Mouse (Mus musculus) hindbrain, embryonic 10.5 days (tissue): ENCODE measurements around the gene Cage1. TPM values are rescaled to one million over a fixed set of nuclear protein-coding genes. Genes with fewer than 3 reads are reported as not detected.

Experiments used
- DNase-seq: peaks from one replicate; pipeline ENCODE4 v3.0.0-alpha.2; 2017; ENCODE audit warnings: low spot score
- H3K27ac ChIP-seq: fragments of 300-500 bp; sonication (generic); 2 replicates; pipeline ENCODE4 v1.5.1; 2016; ENCODE audit warnings: mild to moderate bottlenecking, moderate library complexity
- H3K27me3 ChIP-seq: fragments of 300-500 bp; sonication (generic); 2 replicates; pipeline ENCODE4 v1.6.1; 2016; ENCODE audit warnings: mild to moderate bottlenecking; ENCODE audit not compliant: poor library complexity, insufficient read depth, severe bottlenecking
- H3K36me3 ChIP-seq: fragments of 300-500 bp; sonication (generic); 2 replicates; pipeline ENCODE4 v1.6.1; 2016; ENCODE audit warnings: mild to moderate bottlenecking, moderate library complexity
- H3K4me1 ChIP-seq: fragments of 300-500 bp; sonication (generic); replicated peaks from 2 replicates; pipeline ENCODE4 v1.6.1; 2016; ENCODE audit warnings: mild to moderate bottlenecking
- H3K4me3 ChIP-seq: fragments of 300-500 bp; sonication (generic); 2 replicates; pipeline ENCODE4 v1.5.1; 2016; ENCODE audit warnings: mild to moderate bottlenecking, moderate library complexity
- H3K9me3 ChIP-seq: fragments of 300-500 bp; sonication (generic); 2 replicates; pipeline ENCODE4 v1.6.1; 2016; ENCODE audit warnings: mild to moderate bottlenecking, moderate library complexity
- WGBS: fragments of 180-500 bp; shearing (Covaris S2); methylation state at CpG from one replicate; pipeline ENCODE4 v1.1.7; 2016; 5-methylcytosine and 5-hydroxymethylcytosine counted together
- polyA plus RNA-seq: library from polyadenylated mRNA; unstranded; fragments of >200 nt; fragmentation: Nextera tagmentation; extraction: Ambion mirVana; gene quantifications from 2 replicates; pipeline ENCODE4 v1.2.1, GENCODE M21; 2016

Cage1 gene
- polyA plus RNA-seq, 1 experiment from 2014 or later = 0.75 TPM

DNA sequence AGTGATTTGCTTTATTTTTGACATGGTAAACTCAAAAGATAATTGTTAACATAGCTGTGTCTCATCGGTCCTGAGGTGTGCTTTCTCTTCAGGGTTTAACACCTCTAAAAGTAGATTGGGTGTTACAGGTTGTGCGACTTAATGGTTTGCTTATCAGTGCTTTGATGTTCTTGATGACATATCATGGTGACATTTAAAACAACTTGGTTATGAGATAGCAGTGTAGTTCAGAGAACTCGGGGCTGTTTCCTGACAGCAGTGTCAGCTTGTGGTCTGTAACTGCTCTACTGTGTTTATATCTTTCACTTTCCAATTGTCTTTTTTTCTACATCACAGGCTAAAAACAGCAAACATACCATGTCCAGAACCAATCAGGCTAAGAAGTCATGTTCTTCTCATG lies 13.0 kb upstream of the Cage1 start:
- no peak overlapping the region for H3K27ac ChIP-seq
- H3K27me3 ChIP-seq = no peaks in the 10 kb centered on the region
- H3K36me3 ChIP-seq = peaks cover 99% of the 10 kb centered on the region
- H3K4me1 ChIP-seq = no peaks in the 10 kb centered on the region
- WGBS = 92% methylated on average over 3 of the region's 3 CpGs
- no peak overlapping the region for H3K4me3 ChIP-seq
- no peak for DNase-seq
- H3K9me3 ChIP-seq = no peaks in the 10 kb centered on the region

DNA sequence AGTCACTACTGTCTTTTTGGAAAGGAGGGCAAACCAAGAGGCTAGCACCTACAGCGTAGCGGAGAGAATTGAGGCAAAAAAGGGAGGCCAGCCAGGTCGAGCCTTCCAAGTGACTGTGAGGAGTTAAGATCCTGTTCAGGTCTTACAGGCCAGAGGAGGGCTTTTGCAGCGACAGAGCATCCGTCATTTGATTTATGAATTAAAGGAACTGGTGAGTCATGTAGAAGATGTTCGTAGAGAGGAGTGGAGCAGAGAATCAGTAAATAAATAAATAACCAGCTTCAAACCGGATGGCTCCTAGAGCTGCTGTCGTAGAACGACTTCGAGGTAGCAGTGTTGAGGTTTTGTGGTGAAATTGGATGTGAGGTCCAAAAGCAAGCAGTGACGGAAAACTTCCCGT lies 942 bp upstream of the Cage1 start:
- WGBS = 59% methylated on average over 12 of the region's 12 CpGs
- H3K9me3 ChIP-seq = no peaks in the 10 kb centered on the region
- peaks cover 35% of the 10 kb centered on the region for H3K36me3 ChIP-seq
- peaks cover 20% of the 10 kb centered on the region for H3K4me1 ChIP-seq
- peak overlapping the region; percentile 89 for H3K27ac ChIP-seq
- H3K4me3 ChIP-seq = peak overlapping the region; percentile 95
- DNase-seq = no peak
- H3K27me3 ChIP-seq = no peaks in the 10 kb centered on the region

DNA sequence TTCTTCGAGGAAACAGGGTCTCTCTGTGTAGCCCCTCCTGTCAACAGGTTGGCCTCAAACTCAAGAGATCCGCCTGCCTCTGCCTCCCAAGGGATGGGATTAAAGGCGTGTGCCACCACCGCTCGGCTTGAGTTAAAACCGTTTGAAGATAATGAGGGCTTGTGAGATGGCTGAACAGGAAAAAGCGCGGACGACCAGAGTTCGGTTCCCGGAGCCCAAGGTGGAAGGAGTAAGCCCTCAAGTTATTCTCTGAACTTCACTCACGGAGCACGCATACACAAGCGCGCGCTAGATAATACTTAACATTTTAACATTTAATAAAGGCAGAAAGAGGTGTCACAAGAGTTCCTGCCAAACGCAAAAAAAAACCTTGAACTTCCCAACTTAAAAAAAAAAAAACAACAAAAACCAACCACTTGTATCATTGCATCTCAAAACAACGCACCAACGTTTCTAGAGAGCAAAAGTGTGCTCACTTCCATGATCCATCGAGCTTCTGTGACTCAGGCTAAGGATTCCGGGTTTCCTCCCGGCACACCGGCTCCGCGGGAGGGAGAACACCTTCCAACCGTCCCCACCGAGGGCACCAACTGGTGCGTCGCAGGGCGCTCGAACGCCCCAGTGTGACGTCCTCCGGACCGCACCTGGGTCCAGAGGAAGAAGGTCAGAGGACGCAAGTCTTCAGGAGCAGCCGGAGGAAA lies 376 bp downstream of the Cage1 start, which contains the start of gene Riok1:
Gene Riok1, plus strand, starts transcription at position 653 of the 701 bp plus-strand sequence.
- 13% methylated on average over 37 of the region's 37 CpGs for WGBS

DNA sequence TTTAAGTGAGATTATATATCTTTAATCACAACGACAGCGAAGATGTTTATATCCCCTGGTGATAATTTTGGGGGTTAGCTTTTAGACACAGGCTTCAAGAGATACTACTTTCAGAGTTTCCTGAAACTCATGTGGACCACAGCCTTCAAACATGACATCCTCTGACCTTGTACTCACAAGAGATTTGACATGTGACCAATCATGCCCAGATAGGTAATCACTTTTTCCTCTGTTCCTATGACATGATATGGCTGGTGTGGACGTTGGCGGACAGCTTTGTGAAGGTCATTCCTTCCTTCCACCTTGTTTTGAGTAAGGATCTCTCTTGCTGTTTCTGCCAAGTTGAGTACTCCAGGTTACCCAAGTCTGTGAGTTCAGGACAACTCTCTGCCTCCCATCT lies 8.5 kb downstream of the Cage1 start:
- H3K36me3 ChIP-seq = no peaks in the 10 kb centered on the region
- no peak overlapping the region for H3K27ac ChIP-seq
- no peaks in the 10 kb centered on the region for H3K9me3 ChIP-seq
- H3K4me1 ChIP-seq = no peaks in the 10 kb centered on the region
- DNase-seq = no peak
- H3K27me3 ChIP-seq = no peaks in the 10 kb centered on the region
- WGBS = 83% methylated on average over 4 of the region's 4 CpGs
- H3K4me3 ChIP-seq = no peak overlapping the region

More for the DNA sequence above, 376 bp downstream of the Cage1 start, which contains the start of gene Riok1:
- peak; percentile 6 for DNase-seq
- H3K27ac ChIP-seq = peak within 1 kb of the TSS; percentile 89
- H3K36me3 ChIP-seq = peaks cover 22% of the 10 kb centered on the region
- H3K4me1 ChIP-seq = peaks cover 20% of the 10 kb centered on the region
- H3K4me3 ChIP-seq = peak within 1 kb of the TSS; percentile 95
- no peaks in the 10 kb centered on the region for H3K9me3 ChIP-seq
- H3K27me3 ChIP-seq = no peaks in the 10 kb centered on the region

DNA sequence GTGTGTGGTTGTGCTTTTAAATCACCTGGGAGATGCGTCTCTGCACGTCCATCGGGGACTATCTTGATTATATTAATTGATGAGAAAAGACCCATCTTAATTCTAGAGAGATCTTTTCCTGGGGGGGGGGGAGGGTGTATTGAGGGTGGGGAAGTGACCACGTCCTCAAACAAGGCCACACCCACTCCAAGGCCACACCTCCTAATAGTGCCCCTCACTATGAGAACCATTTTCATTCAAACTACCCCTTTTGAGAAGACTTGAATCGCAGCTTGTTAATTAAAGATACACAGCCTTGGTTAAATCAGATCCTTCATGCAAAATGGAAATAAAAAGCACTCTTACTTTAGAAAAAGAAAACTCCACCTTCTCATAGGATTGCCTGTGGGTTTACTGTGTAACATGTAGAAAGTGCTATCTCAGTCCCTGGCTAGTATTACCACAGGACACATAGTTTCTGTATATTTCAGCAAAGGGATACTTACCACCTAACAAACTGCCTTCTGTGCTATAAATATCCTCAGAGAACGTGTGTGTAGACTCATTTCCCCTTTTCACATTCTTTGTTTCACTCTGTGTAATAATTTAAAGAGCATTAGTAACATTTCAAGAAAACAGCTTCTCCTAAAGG lies 9.1 kb downstream of the Cage1 start:
- Histone ChIP-seq H3K27me3 (no peaks in the 10 kb centered on the region), H3K4me3 (no peak overlapping the region), H3K27ac (no peak overlapping the region), H3K4me1 (no peaks in the 10 kb centered on the region), H3K9me3 (no peaks in the 10 kb centered on the region), H3K36me3 (no peaks in the 10 kb centered on the region)
- no peak for DNase-seq
- WGBS = 66% methylated on average over 6 of the region's 6 CpGs

DNA sequence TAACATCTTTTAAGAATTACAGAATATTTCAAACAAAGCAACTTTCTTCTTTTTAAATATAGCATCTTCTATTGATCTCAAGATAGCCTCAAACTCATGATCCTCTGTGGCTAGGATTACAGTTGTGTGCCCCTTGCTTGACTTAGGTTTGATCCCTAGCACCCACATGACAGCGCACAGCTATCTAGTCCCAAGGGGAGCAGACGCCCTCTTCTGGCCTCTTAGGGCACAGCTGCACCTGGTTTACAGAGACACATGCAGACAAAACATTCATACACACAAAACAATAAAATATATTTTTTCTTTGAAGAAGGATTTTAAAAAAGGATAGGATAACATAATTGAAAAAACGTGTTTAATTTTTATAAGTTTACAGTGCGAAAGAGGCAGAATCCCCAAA lies 11.0 kb downstream of the Cage1 start:
- H3K36me3 ChIP-seq = no peaks in the 10 kb centered on the region
- no peaks in the 10 kb centered on the region for H3K27me3 ChIP-seq
- H3K27ac ChIP-seq = no peak overlapping the region
- no peaks in the 10 kb centered on the region for H3K9me3 ChIP-seq
- DNase-seq = no peak
- H3K4me3 ChIP-seq = no peak overlapping the region
- no peaks in the 10 kb centered on the region for H3K4me1 ChIP-seq
- 36% methylated on average over 4 of the region's 4 CpGs for WGBS

DNA sequence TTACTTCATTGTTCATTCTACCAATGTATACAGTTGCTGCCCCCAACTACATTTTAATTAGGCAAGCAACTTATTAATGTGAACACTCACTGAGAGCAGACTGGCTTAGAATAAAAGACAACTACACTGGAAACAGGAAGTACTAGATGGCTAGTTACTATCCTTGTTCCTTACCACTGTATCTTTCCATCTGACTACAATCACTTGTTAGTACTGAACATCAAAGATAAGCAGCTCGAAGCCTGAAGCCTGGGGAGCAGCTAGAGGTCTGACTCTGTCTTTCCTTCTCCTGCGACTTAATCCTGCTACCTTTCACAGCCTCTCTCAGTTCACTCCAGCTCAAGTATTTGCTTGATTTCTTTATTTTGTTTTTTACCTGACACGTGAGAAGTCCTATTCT lies 18.1 kb downstream of the Cage1 start:
- DNase-seq = no peak
- Histone ChIP-seq H3K27ac (no peak overlapping the region), H3K27me3 (no peaks in the 10 kb centered on the region), H3K4me3 (no peak overlapping the region), H3K4me1 (no peaks in the 10 kb centered on the region), H3K36me3 (no peaks in the 10 kb centered on the region), H3K9me3 (0 out of 2 replicates have a peak, but pooled peaks cover 5% of the 10 kb centered on the region)
- 71% methylated on average over 3 of the region's 3 CpGs for WGBS

DNA sequence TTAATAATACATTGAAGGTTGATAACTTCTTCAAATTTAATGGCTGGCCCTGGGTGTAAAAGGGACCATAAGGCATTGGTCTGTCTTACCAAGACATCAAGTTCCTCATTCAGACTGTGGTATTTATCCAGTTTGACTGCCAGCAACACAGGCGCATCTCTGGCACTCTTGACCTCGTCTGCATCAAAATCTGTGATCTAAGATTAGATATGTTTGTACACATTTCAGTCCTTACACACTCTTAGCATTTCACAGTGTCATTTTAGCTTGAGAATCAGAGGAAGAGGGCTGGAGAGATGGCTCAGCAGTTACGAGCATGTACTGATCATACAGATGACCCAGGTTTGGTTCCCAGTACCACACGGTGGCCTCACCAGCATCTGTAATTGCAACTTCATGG lies 21.3 kb downstream of the Cage1 start:
- DNase-seq = no peak
- no peaks in the 10 kb centered on the region for H3K4me1 ChIP-seq
- H3K27ac ChIP-seq = no peak overlapping the region
- no peaks in the 10 kb centered on the region for H3K27me3 ChIP-seq
- H3K9me3 ChIP-seq = 0 out of 2 replicates have a peak, but pooled peaks cover 5% of the 10 kb centered on the region
- H3K4me3 ChIP-seq = no peak overlapping the region
- H3K36me3 ChIP-seq = no peaks in the 10 kb centered on the region
- 89% methylated on average over 4 of the region's 4 CpGs for WGBS

DNA sequence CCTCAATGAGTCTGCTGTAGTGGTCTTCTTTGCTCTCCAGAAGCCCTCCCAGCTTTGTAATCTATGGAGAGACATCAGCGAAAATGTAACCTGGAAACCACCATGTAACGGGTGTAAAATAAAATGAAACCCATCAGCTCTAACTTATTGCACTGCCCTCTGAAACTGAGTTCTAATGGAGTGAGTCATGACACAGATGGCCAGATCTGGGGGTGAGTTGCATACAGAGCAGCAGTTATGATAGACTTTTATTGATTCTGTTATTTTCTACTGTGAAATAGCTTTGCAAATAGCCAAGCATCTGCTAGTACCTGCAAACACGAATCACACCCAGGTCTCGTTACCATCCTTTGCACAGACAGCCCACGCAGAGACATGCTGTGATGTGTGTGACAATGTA lies 24.4 kb downstream of the Cage1 start:
- H3K27me3 ChIP-seq = no peaks in the 10 kb centered on the region
- DNase-seq = no peak
- whole genome bisulfite sequencing = 86% methylated on average over 5 of the region's 5 CpGs

DNA sequence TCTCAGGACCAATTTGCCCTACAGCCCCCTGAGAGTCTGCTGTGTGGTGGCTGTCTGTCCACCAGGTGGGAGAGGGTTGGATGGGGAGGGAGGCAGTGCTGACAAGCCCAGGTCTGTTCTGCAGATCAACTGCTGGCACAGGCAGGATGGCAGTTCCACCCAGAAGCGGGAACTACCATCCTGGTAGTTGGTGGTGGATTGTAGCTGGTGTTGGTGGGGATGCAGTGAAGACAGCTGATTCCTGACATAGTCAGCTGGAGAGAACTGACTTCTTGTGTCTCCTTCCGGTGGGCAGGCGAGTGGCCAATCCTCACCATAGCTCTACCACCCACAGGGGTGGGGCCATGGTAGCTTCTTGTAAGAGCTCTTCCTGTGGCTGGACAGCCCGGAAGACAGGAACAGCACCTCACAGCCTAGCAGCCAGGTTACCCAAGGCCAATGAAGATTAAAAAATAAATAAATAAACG lies 26.4 kb downstream of the Cage1 start:
- Histone ChIP-seq H3K27ac (no peak overlapping the region), H3K4me3 (no peak overlapping the region), H3K27me3 (no peaks in the 10 kb centered on the region), H3K9me3 (no peaks in the 10 kb centered on the region), H3K36me3 (no peaks in the 10 kb centered on the region), H3K4me1 (no peaks in the 10 kb centered on the region)
- WGBS = 85% methylated on average over 5 of the region's 5 CpGs
- DNase-seq = no peak

More for the DNA sequence above, 24.4 kb downstream of the Cage1 start:
- Histone ChIP-seq H3K4me1 (no peaks in the 10 kb centered on the region), H3K9me3 (no peaks in the 10 kb centered on the region), H3K27ac (no peak overlapping the region), H3K36me3 (no peaks in the 10 kb centered on the region), H3K4me3 (no peak overlapping the region)

DNA sequence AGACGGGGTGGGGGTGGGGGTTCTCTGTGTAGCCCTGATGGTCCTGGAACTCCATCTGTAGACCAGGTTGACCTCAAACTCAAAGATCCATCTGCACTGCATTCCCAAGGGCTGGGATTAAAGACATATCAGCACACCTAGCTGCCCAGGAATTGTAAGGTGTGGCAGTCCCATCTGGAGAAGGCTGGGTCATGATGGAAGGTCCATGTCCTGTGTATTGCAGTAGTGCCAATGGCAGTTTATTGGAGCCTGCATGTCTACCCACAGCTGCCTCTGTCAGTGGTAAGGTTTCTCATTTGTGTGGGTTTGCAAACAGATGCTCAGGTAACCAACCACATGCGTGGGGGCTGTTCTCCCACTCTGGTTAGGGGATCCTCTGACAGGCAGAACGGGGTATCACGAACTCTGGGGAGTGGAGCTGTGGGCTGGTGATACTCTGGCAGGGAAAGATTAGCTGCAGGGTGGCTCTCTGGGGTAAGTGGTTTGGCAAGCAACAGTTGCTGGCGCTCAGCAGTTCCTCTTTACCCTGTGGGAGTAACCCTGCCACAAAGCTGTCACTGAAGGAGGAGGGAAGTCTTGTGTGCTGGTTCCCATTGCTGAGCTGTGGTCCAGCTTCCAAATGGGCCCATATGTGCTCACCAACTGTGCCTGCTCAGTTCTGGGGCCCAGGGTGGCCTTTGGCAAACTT lies 27.0 kb downstream of the Cage1 start:
- Histone ChIP-seq H3K36me3 (no peaks in the 10 kb centered on the region), H3K9me3 (no peaks in the 10 kb centered on the region), H3K27me3 (no peaks in the 10 kb centered on the region), H3K27ac (no peak overlapping the region), H3K4me1 (no peaks in the 10 kb centered on the region), H3K4me3 (no peak overlapping the region)
- WGBS = 92% methylated on average over 5 of the region's 5 CpGs
- no peak for DNase-seq

DNA sequence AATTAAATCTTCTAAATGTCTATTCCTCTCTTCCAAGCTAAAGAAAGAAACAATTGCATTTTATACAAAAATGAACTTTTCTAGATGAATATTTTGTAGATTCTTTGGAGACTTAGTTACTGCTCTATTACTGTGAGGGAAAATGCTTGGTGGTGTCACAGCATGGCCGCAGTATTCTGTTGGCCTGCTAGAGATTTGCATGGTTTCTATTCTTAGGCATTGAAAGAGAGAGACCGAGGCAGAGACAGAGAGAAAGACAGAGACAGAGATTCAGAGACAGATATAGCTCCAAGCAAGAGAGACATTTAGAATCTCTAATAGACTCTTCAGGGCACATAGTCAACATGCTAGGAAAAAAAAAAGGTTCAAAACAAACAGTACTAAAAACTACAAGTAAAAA lies 28.9 kb downstream of the Cage1 start:
- no peak overlapping the region for H3K4me3 ChIP-seq
- no peak overlapping the region for H3K27ac ChIP-seq
- H3K9me3 ChIP-seq = no peaks in the 10 kb centered on the region
- WGBS = 92% methylated on average over 2 of the region's 2 CpGs
- H3K27me3 ChIP-seq = no peaks in the 10 kb centered on the region
- H3K36me3 ChIP-seq = no peaks in the 10 kb centered on the region
- DNase-seq = no peak
- H3K4me1 ChIP-seq = no peaks in the 10 kb centered on the region

DNA sequence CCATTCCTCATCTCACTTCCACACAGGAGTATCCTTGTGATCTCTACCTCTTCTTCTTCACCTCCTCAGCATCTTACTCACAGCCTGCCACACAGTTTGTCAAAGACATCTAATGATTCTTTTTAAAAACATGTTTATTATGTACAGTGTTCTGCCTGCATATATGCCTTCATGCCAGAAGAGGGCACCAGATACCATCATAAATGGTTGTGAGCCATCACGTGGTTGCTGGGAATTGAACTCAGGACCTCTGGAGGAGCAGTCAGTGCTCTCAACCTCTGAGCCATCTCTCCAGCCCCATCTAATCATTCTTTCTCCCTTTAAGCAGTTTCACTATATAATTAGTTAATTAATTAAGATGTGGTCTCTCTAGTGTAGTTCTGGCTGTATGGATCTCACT lies 34.4 kb downstream of the Cage1 start:
- Histone ChIP-seq H3K9me3 (no peaks in the 10 kb centered on the region), H3K27me3 (peaks cover 4% of the 10 kb centered on the region; the same call in 1 of the 2 replicates), H3K4me1 (no peaks in the 10 kb centered on the region), H3K36me3 (no peaks in the 10 kb centered on the region), H3K4me3 (no peak overlapping the region), H3K27ac (no peak overlapping the region)
- DNase-seq = no peak
- 47% methylated on average over 1 of the region's 1 CpGs for WGBS
